Mouse (Mus musculus) ES-CJ7 (cell line): ENCODE results near the gene 1700024G13Rik.

Experiments
- DNase-seq: peaks from one replicate; pipeline ENCODE4 v3.0.0; 2011; ENCODE audit warnings: low read depth, low spot score

1700024G13Rik gene

DNA sequence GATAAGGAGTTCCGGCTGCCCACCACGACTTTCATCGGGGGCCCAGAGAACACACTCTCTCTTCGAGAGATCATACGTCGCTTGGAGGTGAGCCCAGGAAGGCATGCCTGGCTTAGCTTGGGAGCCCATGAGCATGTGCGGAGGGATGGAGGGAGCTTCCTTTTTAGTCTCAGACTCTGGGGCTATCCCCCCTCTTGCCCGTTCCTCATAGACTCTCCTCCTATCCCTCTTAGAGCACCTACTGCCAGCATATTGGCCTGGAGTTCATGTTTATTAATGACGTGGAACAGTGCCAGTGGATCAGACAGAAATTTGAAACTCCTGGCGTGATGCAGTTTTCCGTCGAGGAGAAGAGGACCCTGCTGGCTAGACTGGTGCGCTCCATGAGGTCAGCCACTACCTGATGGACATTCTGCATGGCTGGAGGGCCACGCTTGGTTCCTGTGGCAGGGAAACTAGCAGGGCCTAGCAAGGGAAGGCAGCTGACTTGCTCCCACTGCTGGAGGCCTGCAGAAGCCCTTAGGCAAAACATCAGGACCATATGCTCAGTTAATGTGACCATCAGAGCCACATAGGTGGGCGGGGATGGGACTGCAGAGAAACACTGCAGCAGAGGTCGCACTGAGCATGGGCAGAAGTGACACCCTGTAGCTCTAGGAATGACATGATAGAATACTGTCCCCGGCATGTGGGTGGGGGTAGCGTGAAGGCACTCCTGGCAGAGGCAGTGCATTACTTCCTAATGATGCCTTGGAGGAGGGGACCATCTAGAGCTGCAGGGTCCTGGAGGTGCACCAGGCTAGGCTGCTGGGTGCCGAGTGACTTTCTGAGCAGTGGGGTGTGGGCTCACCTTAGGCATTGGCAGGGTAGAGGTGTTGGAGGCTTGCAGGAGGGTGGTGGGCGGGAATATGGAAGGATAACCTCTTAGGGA is 55.4 kb downstream of the 1700024G13Rik start:
- no peak for DNase-seq

DNA sequence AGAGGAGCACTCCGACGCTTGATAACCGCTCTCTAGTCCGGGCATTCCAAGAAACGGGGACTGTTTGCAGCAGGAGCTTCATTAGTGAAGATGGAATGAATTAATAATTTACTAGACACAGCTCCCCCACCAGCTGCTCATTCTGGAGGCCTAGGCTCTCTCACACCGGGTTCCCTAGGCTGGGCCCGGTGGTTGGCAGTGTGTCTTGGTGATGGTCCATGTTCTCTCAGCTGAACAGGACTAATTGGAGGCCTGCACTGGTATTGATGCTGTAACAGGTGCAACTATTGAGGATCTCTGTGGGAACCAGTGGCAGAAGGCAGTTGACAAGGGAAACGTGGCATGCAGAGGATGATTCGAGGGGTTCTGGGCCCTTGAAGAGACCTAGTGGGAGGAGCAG is 60.8 kb downstream of the 1700024G13Rik start:
- no peak for DNase-seq
